Mouse (Mus musculus): ENCODE results near the gene Kif5a. TPM values are rescaled to one million over a fixed set of nuclear protein-coding genes. Genes with fewer than 3 reads are reported as not detected.
A peak's percentile ranks its signal among the peaks of the same experiment; 100 is the strongest.

The Kif5a gene
- total and polyA plus RNA-seq, 2 experiments from 2014 or later = 84.0 to 223 TPM

DNA sequence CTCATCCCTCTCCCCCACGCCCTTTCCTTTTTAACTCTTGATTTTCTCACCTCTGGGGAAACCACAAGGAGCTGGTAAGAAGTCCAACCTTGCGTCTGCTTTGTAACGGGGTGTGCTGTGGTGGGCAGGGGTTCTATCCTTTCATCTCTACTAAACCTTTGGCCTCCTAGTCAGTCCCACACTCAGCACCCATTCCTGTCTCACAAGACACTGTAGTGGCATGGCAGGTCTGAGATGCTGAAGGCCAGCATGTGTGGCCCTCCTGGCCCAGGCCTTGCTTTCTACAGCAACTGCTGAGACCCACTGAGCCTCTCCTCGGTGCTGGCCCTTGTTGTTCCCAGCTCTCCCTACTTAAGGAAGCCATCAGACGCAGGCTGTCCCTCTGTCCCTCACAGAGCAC is 9.2 kb upstream of the Kif5a start:
- H3K36me3 ChIP-seq (ENCODE audit: insufficient read depth) = peaks cover 78% of the 10 kb centered on the region

DNA sequence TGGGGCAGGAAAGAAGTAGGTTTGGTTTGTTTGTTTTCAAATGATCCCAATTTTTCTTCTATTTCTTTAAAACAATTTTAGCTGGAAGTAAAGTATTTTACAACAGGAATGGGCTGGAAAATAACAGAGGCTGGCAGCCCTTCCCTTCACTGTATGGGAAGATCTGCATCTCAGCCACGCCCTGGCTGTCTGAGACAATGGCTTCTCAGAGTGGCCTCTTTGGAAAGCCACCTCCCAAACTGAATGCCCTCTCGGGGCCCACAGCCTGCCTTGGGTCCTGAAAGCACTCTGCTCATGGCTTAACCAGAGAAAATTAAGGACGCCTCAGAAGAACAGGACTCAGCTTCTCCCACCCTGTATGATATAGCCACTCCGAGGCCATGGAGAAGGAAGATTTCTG is 6.7 kb upstream of the Kif5a start:
- DNase-seq = no peak
- H3K4me2 ChIP-seq (ENCODE audit: low read depth) = no peak overlapping the region
- H3K27me3 ChIP-seq (ENCODE audit: insufficient read depth, low read length) = no peaks in the 10 kb centered on the region
- no peak overlapping the region for H3K27ac ChIP-seq (ENCODE audit: low read depth, low read length)
- peaks cover 54% of the 10 kb centered on the region for H3K36me3 ChIP-seq (ENCODE audit: insufficient read depth)
- no peak for ATAC-seq
- H3K4me1 ChIP-seq (ENCODE audit: insufficient read depth) = peaks cover 11% of the 10 kb centered on the region
- H3K9ac ChIP-seq = no peak overlapping the region
- H3K4me3 ChIP-seq (ENCODE audit: low read depth, low read length) = no peak overlapping the region
- 71% methylated on average over 4 of the region's 4 CpGs for WGBS
- no peak for TF ChIP-seq CTCF (IDR thresholded peaks at IDR 0.05; ENCODE audit: low read depth)
- no peaks in the 10 kb centered on the region for H3K9me3 ChIP-seq (ENCODE audit: low read length)

More for the DNA sequence above, 9.2 kb upstream of the Kif5a start:
- ATAC-seq (no peak), DNase-seq (no peak)
- no peak for TF ChIP-seq CTCF (IDR thresholded peaks at IDR 0.05; ENCODE audit: low read depth)
- Histone ChIP-seq H3K4me2 (ENCODE audit: low read depth) (no peak overlapping the region), H3K27me3 (ENCODE audit: insufficient read depth, low read length) (no peaks in the 10 kb centered on the region), H3K4me1 (ENCODE audit: insufficient read depth) (peaks cover 5% of the 10 kb centered on the region), H3K9ac (no peak overlapping the region), H3K27ac (ENCODE audit: low read depth, low read length) (no peak overlapping the region), H3K4me3 (ENCODE audit: low read depth, low read length) (no peak overlapping the region), H3K9me3 (ENCODE audit: low read length) (no peaks in the 10 kb centered on the region)
- WGBS = 90% methylated on average over 5 of the region's 5 CpGs

DNA sequence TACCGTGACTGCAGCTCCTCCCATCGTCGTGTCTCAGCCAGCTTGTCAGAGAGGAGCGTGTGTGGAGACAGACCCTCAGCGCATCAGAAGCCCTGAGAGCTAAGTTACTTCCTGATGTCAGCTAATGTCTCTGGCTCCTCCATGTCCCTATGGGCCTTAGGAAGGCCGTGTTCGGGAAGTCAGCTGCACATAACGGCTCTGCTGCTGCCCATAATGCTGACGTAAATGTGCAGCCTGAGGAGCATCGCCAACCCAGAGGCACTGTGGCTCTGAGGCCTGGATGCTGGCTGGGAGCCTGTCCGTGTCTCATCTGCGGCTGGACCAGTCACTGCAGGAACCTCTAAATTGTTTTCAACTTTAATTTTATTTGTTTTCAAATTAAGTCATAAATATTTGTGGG is 5.9 kb upstream of the Kif5a start:
- 84% methylated on average over 12 of the region's 12 CpGs for WGBS
- Histone ChIP-seq H3K4me2 (ENCODE audit: low read depth) (no peak overlapping the region), H3K4me1 (ENCODE audit: insufficient read depth) (peaks cover 11% of the 10 kb centered on the region), H3K27ac (ENCODE audit: low read depth, low read length) (no peak overlapping the region), H3K36me3 (ENCODE audit: insufficient read depth) (peaks cover 46% of the 10 kb centered on the region), H3K9me3 (ENCODE audit: low read length) (no peaks in the 10 kb centered on the region), H3K4me3 (ENCODE audit: low read depth, low read length) (no peak overlapping the region), H3K27me3 (ENCODE audit: insufficient read depth, low read length) (no peaks in the 10 kb centered on the region), H3K9ac (no peak overlapping the region)
- no peak for ATAC-seq
- no peak for TF ChIP-seq CTCF (IDR thresholded peaks at IDR 0.05; ENCODE audit: low read depth)
- no peak for DNase-seq

DNA sequence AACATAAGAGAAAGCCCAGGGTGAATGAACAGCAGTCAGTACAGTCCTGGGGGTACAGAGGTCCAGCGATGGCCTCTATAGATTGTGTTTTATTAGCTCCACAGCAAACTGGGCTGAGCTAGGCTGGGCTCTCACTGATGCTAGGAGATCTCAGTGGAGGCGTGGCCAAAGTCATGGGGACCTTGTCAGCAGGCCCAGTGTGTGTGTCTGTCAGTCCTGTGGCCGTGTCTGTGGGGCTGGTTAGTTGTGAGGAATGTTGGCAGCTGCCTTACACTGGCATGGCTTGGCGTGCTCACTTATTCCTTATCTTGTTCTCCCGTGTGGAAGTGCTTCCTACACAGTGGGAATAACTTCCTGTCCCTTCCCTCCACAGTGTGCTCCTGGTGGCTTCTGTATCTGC is 5.3 kb upstream of the Kif5a start:
- ATAC-seq (no peak), DNase-seq (no peak)
- no peaks in the 10 kb centered on the region for H3K9me3 ChIP-seq (ENCODE audit: low read length)
- H3K4me1 ChIP-seq (ENCODE audit: insufficient read depth) = peaks cover 11% of the 10 kb centered on the region
- no peaks in the 10 kb centered on the region for H3K27me3 ChIP-seq (ENCODE audit: insufficient read depth, low read length)
- H3K27ac ChIP-seq (ENCODE audit: low read depth, low read length) = no peak overlapping the region
- no peak for TF ChIP-seq CTCF (IDR thresholded peaks at IDR 0.05; ENCODE audit: low read depth)
- 83% methylated on average over 5 of the region's 5 CpGs for WGBS
- H3K36me3 ChIP-seq (ENCODE audit: insufficient read depth) = peaks cover 40% of the 10 kb centered on the region
- no peak overlapping the region for H3K9ac ChIP-seq
- H3K4me3 ChIP-seq (ENCODE audit: low read depth, low read length) = no peak overlapping the region
- no peak overlapping the region for H3K4me2 ChIP-seq (ENCODE audit: low read depth)

DNA sequence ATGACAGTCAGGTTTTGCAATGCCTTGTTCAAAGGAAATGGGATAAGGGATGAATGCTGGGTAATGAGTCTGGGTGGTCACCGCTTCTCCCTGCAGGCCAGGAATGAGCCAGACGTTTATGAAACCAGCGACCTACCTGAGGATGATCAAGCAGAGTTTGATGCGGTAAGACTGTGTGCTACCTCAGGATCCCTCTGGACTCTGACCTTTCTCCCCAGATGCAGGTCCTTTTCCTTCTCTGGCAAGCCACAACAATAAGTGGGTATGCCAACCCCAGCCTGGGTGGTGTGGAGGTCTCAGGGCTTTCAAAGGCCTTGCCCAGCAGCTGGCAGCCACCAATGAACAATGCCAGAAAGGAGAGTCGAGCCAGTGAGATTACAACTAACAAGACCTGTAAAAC is 4.2 kb upstream of the Kif5a start:
- WGBS = 62% methylated on average over 5 of the region's 5 CpGs
- Histone ChIP-seq H3K27me3 (ENCODE audit: insufficient read depth, low read length) (no peaks in the 10 kb centered on the region), H3K27ac (ENCODE audit: low read depth, low read length) (peak overlapping the region; percentile 94; the same call in 1 of the 2 replicates), H3K4me1 (ENCODE audit: insufficient read depth) (peaks cover 11% of the 10 kb centered on the region), H3K4me2 (ENCODE audit: low read depth) (peak overlapping the region; percentile 78), H3K9me3 (ENCODE audit: low read length) (no peaks in the 10 kb centered on the region), H3K9ac (peak overlapping the region; percentile 100), H3K36me3 (ENCODE audit: insufficient read depth) (peaks cover 29% of the 10 kb centered on the region), H3K4me3 (ENCODE audit: low read depth, low read length) (peak overlapping the region; percentile 99)
- ATAC-seq = no peak
- DNase-seq = no peak
- no peak for TF ChIP-seq CTCF (IDR thresholded peaks at IDR 0.05; ENCODE audit: low read depth)

DNA sequence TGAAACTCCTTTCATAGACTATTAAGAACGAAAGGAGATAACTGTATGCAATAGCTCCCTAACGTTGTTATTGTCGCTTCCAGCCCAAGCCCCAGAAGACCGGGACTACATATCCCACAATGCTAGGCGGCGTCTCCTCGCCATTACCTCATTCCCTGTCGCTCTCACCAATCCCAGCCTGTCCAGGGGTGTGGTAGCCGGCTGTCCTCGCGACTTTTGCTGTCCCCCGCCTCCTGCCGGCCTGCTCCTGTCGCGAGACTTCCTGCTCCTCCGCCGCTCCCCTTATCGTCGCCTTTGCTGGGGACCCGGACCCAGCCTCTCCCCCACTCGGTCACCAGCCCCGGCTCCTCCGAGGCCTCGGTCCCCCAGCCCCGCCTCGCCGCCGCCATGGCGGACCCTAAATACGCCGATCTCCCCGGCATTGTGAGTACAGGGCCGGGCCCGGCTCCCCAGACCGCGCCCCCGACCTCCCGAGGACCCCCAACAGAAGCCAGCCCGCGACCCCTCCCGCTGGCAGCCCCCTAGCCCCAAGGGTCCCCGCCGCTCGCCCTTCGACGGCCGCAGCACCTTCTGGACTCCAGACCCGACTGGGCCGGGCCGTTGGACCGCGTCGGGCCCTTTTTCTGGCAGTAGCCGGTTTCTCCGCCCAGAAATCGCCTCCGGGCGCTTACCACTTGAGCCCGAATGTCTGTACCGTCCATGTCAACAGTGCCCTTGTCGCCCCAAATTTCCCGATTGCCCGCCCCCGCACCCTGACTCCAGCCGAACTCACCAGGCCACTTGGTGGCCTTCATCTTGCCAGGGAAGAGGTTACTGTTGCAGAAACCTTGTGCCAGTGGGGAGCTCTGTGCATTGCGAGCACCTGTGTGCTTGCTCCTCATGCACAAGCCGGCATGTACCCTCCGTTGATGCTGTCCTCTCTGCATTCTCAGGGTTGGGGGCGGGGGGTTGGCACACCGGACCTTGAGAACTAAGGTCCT is 3.3 kb upstream of the Kif5a start, which contains the start of gene Dctn2:
Gene Dctn2 (plus strand): TSS at position 257 of the 980 bp plus-strand sequence.
- ATAC-seq (peak; percentile 97), DNase-seq (peak; percentile 96)
- Histone ChIP-seq H3K4me3 (ENCODE audit: low read depth, low read length) (peak within 1 kb of the TSS; percentile 99), H3K9me3 (ENCODE audit: low read length) (no peaks in the 10 kb centered on the region), H3K27ac (ENCODE audit: low read depth, low read length) (peak within 1 kb of the TSS; percentile 94), H3K4me2 (ENCODE audit: low read depth) (peak within 1 kb of the TSS; percentile 78), H3K27me3 (ENCODE audit: insufficient read depth, low read length) (no peaks in the 10 kb centered on the region), H3K9ac (peak within 1 kb of the TSS; percentile 100), H3K36me3 (ENCODE audit: insufficient read depth) (peaks cover 22% of the 10 kb centered on the region), H3K4me1 (ENCODE audit: insufficient read depth) (peaks cover 15% of the 10 kb centered on the region)
- TF ChIP-seq CTCF (IDR thresholded peaks at IDR 0.05; ENCODE audit: low read depth) = peak; percentile 23; the same call in 1 of the 2 replicates
- 2% methylated on average over 70 of the region's 70 CpGs for WGBS

DNA sequence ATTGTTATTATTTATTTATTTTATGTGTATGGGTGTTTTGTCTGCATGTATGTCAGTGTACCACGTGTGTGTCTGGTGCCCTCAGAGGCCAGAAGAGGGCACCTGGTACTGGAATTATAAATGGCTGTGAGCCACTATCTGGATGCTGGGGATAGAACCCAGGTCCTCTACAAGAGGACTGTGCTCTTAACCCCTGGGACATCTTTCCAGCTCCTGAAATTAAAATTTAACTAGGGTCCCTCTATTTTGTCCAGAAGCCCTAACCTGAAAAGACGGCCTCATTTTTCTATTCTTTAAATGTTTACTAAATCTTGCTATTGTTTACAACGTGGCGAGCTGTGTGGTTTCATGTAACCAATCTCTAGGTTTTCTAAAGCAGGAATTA is 2.6 kb upstream of the Kif5a start:
- Histone ChIP-seq H3K4me3 (ENCODE audit: low read depth, low read length) (peak overlapping the region; percentile 99), H3K36me3 (ENCODE audit: insufficient read depth) (peaks cover 16% of the 10 kb centered on the region), H3K9me3 (ENCODE audit: low read length) (no peaks in the 10 kb centered on the region), H3K27me3 (ENCODE audit: insufficient read depth, low read length) (no peaks in the 10 kb centered on the region), H3K4me1 (ENCODE audit: insufficient read depth) (peaks cover 21% of the 10 kb centered on the region), H3K9ac (peak overlapping the region; percentile 100), H3K27ac (ENCODE audit: low read depth, low read length) (peak overlapping the region; percentile 94), H3K4me2 (ENCODE audit: low read depth) (peak overlapping the region; percentile 78)
- ATAC-seq (peak; percentile 28; the same call in 1 of the 2 replicates), DNase-seq (no peak)
- TF ChIP-seq CTCF (IDR thresholded peaks at IDR 0.05; ENCODE audit: low read depth) = no peak
- WGBS = 32% methylated on average over 4 of the region's 4 CpGs

Data from forebrain, postnatal 0 days (tissue).